Mouse (Mus musculus) neutrophil, adult 5-6 weeks (primary cell): ENCODE measurements around the gene Cd63. TPM values are rescaled to one million over a fixed set of nuclear protein-coding genes. Genes with fewer than 3 reads are reported as not detected.

Source experiments
- ATAC-seq: fragments of 151-379, 151-347 bp; 2 replicates; pipeline ENCODE4 v1.8.0; 2017; ENCODE audit warnings: mild to moderate bottlenecking, moderate TSS enrichment; ENCODE audit not compliant: insufficient number of reproducible peaks, poor library complexity, low FRiP score, severe bottlenecking; ENCODE audit errors: extremely low read depth
- total RNA-seq: library from RNA; stranded (forward); fragments of 200-1000 nt; gene quantifications from 2 replicates; pipeline ENCODE4 v1.2.3, GENCODE M21; 2017

Gene Cd63
- total RNA-seq, 1 experiment from 2014 or later = 30.5 TPM

GRCm38 (mm10) chr10:128899759-128900490 lies 864 bp upstream of the Cd63 start:
- no peak for ATAC-seq

GRCm38 (mm10) chr10:128901409-128901808 lies 620 bp downstream of the Cd63 start:
- no peak for ATAC-seq

GRCm38 (mm10) chr10:128902409-128902988 lies 1.7 kb downstream of the Cd63 start:
- ATAC-seq = peak; percentile 46; the same call in 1 of the 2 replicates

GRCm38 (mm10) chr10:128904812-128905211 lies 4.0 kb downstream of the Cd63 start:
- no peak for ATAC-seq

GRCm38 (mm10) chr10:128908778-128909448 lies 8.1 kb downstream of the Cd63 start:
- no peak for ATAC-seq

GRCm38 (mm10) chr10:128909567-128910028 lies 8.8 kb downstream of the Cd63 start:
- peak; percentile 20; the same call in 1 of the 2 replicates for ATAC-seq

DNA sequence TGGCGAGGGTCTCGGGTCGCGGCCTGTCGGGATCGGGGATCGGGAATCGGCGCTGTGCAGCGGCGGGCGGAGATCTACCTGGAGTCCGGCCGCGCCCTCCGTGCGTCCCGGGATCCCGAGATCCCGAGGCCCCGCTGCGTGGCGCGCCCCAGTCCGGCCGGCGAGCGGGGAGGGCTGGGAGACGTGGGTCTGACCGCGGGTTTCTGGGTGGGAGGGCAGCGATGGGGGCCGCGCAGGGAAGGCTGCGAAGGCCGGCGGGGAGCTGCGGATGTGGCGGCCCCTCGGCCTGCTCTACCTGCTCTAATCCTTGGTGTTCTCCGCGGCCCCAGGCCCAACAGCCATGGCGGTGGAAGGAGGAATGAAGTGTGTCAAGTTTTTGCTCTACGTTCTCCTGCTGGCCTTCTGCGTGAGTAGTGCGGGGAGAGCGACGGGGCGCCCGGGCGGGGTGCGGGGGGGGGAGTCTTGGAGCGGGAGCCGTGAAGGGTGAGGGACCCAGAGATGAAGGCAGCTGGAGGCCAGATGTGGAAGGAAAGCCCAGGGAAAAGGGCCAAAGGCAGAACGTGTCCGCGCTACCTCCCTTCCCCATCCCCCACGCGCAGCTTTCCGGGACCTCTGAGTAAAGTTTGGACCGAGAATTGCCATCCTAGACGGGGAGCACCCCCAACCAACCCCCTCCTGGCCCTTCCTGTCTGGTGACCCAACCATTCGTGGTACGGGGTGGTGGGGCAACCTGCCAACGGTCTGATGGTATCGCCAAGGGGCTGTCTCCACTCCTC lies 9.5 kb downstream of the Cd63 start:
- ATAC-seq = 0 out of 2 replicates have a peak, but pooled peaks have one; percentile 1

- no peak for ATAC-seq
These were observed 10.6 kb downstream of the Cd63 start for GRCm38 (mm10) chr10:128911430-128911829.

GRCm38 (mm10) chr10:128912268-128912667 lies 11.5 kb downstream of the Cd63 start:
- ATAC-seq = no peak

GRCm38 (mm10) chr10:128912791-128913190 lies 12.0 kb downstream of the Cd63 start:
- no peak for ATAC-seq

- peak; percentile 78 for ATAC-seq
These were observed 12.4 kb downstream of the Cd63 start for GRCm38 (mm10) chr10:128913219-128913618.

DNA sequence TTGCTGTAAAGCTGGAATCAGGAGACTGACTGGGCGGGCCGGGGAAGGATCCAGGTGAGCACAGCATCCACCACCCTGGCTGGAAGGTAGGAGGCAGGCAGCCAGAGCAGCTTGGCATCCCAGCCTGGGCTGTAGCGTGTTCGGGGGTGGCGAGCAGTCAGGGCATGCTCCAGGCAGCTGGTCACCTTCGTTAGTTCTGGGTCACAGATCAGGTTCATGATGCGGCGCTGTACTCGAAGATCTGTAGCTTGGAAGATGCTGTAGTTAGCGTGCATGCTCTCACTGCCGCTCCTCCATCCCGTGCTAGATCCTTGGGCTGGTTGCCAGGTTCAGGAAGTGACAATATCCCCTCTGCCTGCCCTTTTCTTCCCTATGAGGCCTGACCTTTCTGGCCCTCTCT lies 12.9 kb downstream of the Cd63 start:
- no peak for ATAC-seq

DNA sequence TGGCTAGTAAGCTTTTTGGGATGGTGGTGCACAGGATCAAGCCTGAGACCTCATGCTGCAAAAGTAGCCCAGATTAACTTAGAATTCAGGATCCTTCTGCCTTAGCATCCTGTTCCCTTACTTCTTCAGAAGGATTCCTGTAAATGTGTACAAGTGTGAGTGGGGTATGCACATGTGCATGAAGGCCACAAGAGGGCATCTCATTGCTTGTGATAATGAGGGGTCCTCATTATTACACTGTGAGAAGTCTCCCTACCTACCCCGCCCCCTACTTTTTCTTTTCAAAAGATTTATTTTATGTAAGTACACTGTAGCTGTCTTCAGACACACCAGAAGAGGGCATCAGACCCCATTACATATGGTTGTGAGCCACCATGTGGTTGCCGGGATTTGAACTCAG lies 14.8 kb downstream of the Cd63 start:
- ATAC-seq = no peak

DNA sequence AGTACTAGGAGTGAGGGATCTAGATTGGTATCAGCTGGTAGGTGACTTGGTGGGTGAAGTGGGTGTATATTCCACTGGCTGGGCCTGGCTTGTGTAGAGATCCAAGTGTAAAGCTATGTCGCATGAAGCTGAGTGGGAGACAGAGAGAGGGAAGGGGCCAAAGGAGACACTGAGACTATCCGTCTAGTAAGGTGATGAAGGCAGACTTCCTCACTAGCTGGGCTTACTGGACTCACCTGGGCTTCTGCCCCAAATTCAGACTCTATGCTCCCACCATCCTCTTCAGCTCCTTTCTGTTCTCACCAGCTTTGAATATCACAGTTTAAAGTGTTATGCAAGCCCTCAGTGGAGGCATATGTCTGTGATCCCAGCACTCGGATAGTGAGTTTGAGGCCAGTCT lies 15.9 kb downstream of the Cd63 start:
- no peak for ATAC-seq

DNA sequence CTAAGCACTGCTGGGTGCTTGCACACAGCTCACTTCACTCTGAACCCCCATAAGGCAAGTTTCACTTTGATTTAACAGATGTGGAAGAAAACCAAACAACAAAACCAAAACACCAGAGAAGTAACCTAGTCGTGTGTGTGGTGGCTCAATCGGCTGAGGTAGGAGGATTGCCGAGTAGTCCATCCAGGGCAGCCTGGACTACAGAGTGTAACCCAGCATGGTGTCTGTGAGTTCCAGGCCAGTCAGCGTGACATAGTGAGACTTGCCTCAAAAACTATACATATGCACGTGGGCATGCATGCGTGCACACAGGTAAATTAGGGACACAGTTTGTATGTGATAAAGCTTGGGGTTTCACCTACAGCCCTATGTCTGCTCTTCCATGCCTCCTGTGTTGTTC lies 16.6 kb downstream of the Cd63 start:
- no peak for ATAC-seq

DNA sequence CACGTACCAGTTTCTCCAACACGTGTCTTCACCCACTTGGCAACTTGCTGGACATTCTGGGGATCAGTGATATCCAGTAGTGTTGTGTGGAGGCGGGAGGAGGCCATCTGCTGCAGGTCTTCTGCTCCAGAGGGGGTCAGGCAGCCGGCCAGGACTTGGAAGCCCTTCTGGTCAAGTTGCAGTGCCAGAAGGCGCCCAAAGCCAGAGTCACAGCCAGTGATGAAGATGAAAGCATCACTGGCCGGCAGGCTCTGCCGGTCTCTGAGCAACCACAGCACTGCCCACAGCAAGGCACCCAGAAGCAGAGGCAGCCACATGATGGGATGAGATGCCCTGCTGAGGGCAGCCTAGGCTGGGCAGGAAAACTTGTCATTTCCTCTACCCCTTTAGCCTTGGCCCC lies 17.5 kb downstream of the Cd63 start:
- no peak for ATAC-seq

DNA sequence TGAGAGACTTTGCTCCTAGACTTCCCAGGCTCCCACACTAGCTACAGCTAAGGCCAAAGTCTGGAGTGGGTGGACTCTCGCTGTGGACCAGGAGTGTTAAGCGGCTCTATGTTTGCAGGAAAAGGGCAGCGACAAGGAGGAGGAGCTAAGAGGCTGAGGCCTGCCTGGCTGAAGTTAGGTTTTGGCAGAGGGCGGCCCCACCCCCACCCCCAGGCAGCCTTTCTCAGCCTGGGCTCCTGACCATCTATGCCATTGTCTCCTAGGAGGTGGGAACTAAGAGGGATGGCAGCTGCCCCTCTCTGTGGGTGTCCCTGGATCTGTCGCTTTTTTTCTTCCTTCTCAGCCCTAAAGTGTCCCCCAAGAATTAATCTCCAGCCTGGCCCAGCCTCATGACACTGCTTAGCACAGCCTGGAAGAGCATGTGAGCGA lies 18.4 kb downstream of the Cd63 start:
- no peak for ATAC-seq

DNA sequence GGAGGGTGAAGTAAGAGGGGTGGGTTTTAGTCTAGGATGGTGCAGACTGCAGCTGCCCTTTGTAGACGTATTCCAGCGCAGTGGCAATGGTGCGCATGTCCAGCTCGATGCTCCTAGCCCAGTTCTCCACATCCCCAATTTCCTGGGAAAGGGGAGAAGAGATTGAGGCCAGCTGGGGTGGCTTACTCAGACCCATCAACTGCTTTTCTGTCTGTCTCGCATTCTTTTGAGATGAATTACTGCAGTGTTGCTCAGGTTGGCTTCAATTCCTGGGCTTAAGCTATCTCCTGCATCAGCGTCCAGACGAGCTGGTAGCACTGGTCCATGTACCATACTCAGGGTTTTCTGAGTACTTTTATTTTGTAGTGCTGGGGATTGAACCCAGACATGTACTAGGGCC lies 19.2 kb downstream of the Cd63 start:
- ATAC-seq = no peak

DNA sequence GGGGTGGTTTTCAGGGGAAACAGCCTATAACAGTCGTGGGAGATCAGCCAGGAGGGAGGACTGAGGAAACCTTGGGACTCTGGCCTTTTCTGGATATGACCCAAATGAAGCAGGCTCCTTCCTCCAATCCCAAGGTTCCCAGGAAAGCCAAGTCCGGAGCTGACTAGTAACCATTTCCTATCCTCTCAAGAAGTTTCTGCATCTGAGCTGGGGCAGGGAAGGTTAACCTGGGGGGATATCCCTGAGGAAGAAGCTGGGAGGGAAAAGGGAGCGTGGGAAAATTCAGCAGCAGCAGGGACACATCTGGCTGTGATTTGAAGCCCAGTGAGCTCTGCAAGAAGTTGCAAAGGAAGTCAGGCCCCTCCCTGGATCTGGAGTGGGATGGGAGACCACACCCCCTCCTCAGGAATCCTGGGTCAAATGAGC lies 20.0 kb downstream of the Cd63 start:
- ATAC-seq = no peak
